Mouse (Mus musculus): ENCODE results near the gene Slc13a4. TPM values are rescaled to one million over a fixed set of nuclear protein-coding genes. Genes with fewer than 3 reads are reported as not detected.

Slc13a4 gene
- polyA plus RNA-seq, 1 experiment from 2014 or later, result 4.6 TPM

DNA sequence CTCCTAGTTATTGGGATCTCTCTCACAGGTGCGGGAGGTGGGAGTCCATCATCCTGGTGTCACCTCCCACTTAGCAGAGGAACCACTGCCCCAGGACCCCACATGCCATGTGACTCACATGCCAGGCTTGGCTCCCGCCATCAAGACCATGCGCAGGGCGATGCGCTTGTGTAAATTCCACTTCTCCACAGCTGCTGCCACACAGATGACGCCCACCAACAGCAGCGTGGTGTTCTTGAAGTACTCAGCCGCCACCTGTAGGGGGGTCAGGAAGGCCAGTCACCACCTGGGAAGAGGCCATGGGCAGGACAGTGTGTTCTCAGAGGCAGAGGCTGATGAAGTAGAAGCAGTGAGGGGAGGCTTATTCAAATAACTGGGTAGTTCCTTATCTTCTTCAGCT is 18.3 kb downstream of the Slc13a4 start:
- Histone ChIP-seq H3K27me3 (replicated peaks; ENCODE audit: control insufficient read depth, insufficient read depth, low read length) (no peaks in the 10 kb centered on the region), H3K4me3 (replicated peaks; ENCODE audit: low read length) (no peak overlapping the region), H3K9me3 (ENCODE audit: control insufficient read depth, low read length) (no peaks in the 10 kb centered on the region), H3K4me1 (replicated peaks; ENCODE audit: control insufficient read depth, insufficient read depth, low read length) (0 out of 2 replicates have a peak, but pooled peaks cover 8% of the 10 kb centered on the region), H3K4me2 (ENCODE audit: low read length) (no peak overlapping the region), H3K27ac (ENCODE audit: low read length) (no peak overlapping the region), H3K9ac (replicated peaks; ENCODE audit: low read depth, low read length) (no peak overlapping the region), H3K36me3 (ENCODE audit: control insufficient read depth, insufficient read depth) (no peaks in the 10 kb centered on the region)
- ATAC-seq, result no peak
- 98% methylated on average over 8 of the region's 8 CpGs for WGBS

DNA sequence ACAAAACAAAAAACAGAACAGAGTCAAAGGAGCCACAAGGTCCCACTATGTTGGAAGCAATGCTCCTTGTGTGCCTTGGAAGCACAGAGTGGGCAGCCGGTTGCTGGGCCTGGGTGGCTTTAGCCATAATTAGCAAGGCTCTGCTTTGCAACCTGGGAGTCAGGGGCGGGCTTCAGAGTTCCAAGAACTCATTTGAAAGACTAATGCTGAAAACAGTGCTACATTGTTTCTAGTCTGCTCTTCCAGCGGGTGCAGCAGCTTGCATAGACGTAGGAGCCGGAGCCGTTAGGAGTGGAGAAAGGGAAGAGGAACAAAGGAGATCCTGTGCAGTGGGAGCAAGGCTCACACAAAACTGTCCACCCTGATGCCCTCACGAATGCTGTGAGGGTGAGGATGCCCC is 19.0 kb downstream of the Slc13a4 start:
- Histone ChIP-seq H3K9ac (replicated peaks; ENCODE audit: low read depth, low read length) (no peak overlapping the region), H3K36me3 (ENCODE audit: control insufficient read depth, insufficient read depth) (no peaks in the 10 kb centered on the region), H3K4me2 (ENCODE audit: low read length) (no peak overlapping the region), H3K4me3 (replicated peaks; ENCODE audit: low read length) (no peak overlapping the region), H3K27me3 (replicated peaks; ENCODE audit: control insufficient read depth, insufficient read depth, low read length) (no peaks in the 10 kb centered on the region), H3K9me3 (ENCODE audit: control insufficient read depth, low read length) (no peaks in the 10 kb centered on the region), H3K27ac (ENCODE audit: low read length) (no peak overlapping the region), H3K4me1 (replicated peaks; ENCODE audit: control insufficient read depth, insufficient read depth, low read length) (0 out of 2 replicates have a peak, but pooled peaks cover 8% of the 10 kb centered on the region)
- 5% methylated on average over 7 of the region's 7 CpGs for WGBS
- ATAC-seq, result peak; percentile 52; the same call in 1 of the 2 replicates

DNA sequence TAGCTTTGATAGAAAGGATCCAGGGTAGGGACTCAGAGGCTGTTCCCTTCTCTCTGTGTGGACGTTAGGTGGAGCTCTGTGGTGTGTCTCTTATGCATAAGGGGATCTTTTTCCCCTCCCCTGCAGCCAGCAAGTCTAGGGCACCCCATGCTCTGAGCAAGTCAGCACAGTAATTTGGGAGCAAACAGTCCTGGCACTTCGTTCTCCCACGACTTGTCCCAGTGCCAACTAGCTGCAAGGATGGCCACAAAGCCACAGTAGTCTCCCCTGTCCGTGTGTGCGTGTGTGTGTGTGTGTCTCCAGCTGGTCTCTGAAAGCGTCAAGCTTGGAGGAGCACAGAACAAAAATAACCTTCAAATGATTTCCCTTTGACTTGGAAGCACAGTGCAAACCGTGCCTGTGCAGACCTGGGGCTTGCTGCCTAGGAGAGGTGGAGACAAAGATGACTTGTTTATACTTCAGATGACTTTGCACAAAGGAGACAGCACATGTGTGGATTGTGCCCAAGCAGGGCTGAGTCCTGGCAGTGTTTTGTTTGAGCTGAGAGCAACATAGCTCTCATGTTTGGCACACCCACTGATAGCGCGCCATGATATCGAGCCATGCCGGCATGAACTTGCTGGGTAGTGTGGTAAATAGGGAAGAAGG is 19.7 kb downstream of the Slc13a4 start:
- WGBS, result 63% methylated on average over 11 of the region's 11 CpGs
- Histone ChIP-seq H3K9me3 (ENCODE audit: control insufficient read depth, low read length) (no peaks in the 10 kb centered on the region), H3K4me1 (replicated peaks; ENCODE audit: control insufficient read depth, insufficient read depth, low read length) (0 out of 2 replicates have a peak, but pooled peaks cover 8% of the 10 kb centered on the region), H3K36me3 (ENCODE audit: control insufficient read depth, insufficient read depth) (no peaks in the 10 kb centered on the region), H3K4me3 (replicated peaks; ENCODE audit: low read length) (no peak overlapping the region), H3K27me3 (replicated peaks; ENCODE audit: control insufficient read depth, insufficient read depth, low read length) (no peaks in the 10 kb centered on the region), H3K9ac (replicated peaks; ENCODE audit: low read depth, low read length) (no peak overlapping the region), H3K27ac (ENCODE audit: low read length) (no peak overlapping the region), H3K4me2 (ENCODE audit: low read length) (no peak overlapping the region)
- peak; percentile 54 for ATAC-seq

DNA sequence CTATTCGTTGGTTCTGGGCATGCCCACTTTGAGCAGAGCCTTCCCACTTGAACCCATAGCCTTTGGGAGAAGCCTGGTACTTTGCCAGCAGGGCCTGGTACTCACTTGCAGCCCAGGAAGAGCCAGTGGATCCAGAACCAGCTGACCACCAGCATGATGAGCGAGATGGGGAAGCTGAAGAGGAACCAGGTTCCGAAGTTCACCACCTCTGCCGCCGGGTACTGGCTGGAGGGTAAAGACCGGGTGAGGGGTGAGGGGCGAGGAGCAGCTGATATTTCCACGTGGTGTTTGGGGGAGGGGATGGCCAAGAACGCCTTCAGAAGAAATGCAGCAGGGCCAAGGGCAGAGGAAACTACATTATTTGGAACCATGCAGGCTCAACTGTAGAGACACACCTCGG is 28.6 kb downstream of the Slc13a4 start:
- Histone ChIP-seq H3K9ac (replicated peaks; ENCODE audit: low read depth, low read length) (no peak overlapping the region), H3K27me3 (replicated peaks; ENCODE audit: control insufficient read depth, insufficient read depth, low read length) (no peaks in the 10 kb centered on the region), H3K36me3 (ENCODE audit: control insufficient read depth, insufficient read depth) (no peaks in the 10 kb centered on the region), H3K4me1 (replicated peaks; ENCODE audit: control insufficient read depth, insufficient read depth, low read length) (no peaks in the 10 kb centered on the region), H3K4me3 (replicated peaks; ENCODE audit: low read length) (no peak overlapping the region), H3K4me2 (ENCODE audit: low read length) (no peak overlapping the region), H3K27ac (ENCODE audit: low read length) (no peak overlapping the region), H3K9me3 (ENCODE audit: control insufficient read depth, low read length) (no peaks in the 10 kb centered on the region)
- ATAC-seq, result no peak
- WGBS, result 84% methylated on average over 10 of the region's 10 CpGs

DNA sequence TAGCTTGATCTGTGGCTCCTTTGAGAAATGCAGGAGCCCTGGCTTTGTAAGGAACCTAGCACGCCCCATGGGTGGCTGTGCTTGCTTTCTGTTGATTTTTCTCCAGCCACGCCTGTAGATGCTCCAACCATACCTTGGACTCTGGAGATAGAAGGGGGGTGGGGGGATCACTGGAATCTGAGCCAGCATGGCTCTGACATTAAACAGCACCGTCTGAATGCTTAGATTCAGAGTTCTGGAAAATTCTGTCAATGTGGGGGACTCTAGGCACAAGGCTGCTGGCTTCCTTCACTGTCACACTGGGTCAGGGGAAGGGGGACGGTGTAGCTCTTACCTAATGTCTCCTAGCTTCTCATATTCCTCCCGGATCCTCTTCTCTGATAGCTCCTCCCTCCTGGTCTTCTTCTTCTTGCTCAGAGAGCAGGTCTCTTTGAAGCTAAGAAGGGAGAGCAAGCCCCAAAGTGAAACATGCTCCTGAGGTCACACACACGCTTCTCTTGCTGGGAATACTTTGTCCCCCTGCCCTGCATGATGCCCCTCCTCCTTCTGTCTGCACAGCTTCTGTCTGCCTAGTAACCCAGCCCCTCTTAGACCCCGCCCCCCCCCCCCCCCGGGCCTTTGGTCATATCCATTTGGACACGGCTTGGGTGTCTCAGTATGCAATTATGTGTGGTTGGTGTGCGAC is 29.9 kb downstream of the Slc13a4 start:
- no peak overlapping the region for H3K4me3 ChIP-seq (replicated peaks; ENCODE audit: low read length)
- no peak overlapping the region for H3K9ac ChIP-seq (replicated peaks; ENCODE audit: low read depth, low read length)
- ATAC-seq, result no peak
- no peak overlapping the region for H3K27ac ChIP-seq (ENCODE audit: low read length)
- no peak overlapping the region for H3K4me2 ChIP-seq (ENCODE audit: low read length)
- no peaks in the 10 kb centered on the region for H3K27me3 ChIP-seq (replicated peaks; ENCODE audit: control insufficient read depth, insufficient read depth, low read length)
- 76% methylated on average over 8 of the region's 10 CpGs for WGBS
- no peaks in the 10 kb centered on the region for H3K4me1 ChIP-seq (replicated peaks; ENCODE audit: control insufficient read depth, insufficient read depth, low read length)
- H3K9me3 ChIP-seq (ENCODE audit: control insufficient read depth, low read length), result no peaks in the 10 kb centered on the region
- H3K36me3 ChIP-seq (ENCODE audit: control insufficient read depth, insufficient read depth), result no peaks in the 10 kb centered on the region

DNA sequence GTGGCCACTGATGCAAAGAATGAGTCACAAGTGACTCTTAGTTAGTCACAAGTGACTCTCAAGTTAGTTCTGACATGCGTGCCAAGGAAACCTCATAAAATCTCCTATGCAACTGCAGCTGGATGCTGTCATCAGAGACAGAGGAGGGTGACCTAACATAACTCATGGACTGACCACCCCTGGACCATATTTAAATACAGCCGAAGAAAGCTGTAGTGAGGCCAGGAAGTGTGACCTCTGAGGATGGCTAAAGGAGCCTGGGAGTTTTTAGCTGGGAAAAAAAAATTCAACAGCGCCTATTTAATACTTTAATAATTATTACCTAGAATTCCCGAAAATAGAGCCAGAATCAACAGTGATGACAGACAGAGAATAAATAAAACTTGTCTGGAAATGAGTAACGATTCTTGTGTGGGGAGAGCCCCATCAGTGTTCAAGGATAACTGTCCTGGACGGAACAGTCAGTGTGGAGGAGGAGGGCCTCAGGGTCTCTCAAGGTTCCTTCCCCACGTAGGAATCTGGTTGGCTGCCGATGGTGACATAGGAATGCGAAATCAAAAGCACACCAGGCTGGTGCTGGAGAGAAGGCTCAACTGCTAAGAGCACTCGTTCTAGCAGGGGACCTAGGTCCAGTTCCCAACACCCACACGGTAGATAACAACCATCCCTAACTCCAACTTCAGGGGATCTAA is 34.4 kb downstream of the Slc13a4 start:
- Histone ChIP-seq H3K4me3 (replicated peaks; ENCODE audit: low read length) (no peak overlapping the region), H3K4me1 (replicated peaks; ENCODE audit: control insufficient read depth, insufficient read depth, low read length) (no peaks in the 10 kb centered on the region), H3K27ac (ENCODE audit: low read length) (no peak overlapping the region), H3K36me3 (ENCODE audit: control insufficient read depth, insufficient read depth) (no peaks in the 10 kb centered on the region), H3K27me3 (replicated peaks; ENCODE audit: control insufficient read depth, insufficient read depth, low read length) (no peaks in the 10 kb centered on the region), H3K4me2 (ENCODE audit: low read length) (no peak overlapping the region), H3K9ac (replicated peaks; ENCODE audit: low read depth, low read length) (no peak overlapping the region), H3K9me3 (ENCODE audit: control insufficient read depth, low read length) (no peaks in the 10 kb centered on the region)
- WGBS, result 90% methylated on average over 11 of the region's 11 CpGs
- no peak for ATAC-seq

DNA sequence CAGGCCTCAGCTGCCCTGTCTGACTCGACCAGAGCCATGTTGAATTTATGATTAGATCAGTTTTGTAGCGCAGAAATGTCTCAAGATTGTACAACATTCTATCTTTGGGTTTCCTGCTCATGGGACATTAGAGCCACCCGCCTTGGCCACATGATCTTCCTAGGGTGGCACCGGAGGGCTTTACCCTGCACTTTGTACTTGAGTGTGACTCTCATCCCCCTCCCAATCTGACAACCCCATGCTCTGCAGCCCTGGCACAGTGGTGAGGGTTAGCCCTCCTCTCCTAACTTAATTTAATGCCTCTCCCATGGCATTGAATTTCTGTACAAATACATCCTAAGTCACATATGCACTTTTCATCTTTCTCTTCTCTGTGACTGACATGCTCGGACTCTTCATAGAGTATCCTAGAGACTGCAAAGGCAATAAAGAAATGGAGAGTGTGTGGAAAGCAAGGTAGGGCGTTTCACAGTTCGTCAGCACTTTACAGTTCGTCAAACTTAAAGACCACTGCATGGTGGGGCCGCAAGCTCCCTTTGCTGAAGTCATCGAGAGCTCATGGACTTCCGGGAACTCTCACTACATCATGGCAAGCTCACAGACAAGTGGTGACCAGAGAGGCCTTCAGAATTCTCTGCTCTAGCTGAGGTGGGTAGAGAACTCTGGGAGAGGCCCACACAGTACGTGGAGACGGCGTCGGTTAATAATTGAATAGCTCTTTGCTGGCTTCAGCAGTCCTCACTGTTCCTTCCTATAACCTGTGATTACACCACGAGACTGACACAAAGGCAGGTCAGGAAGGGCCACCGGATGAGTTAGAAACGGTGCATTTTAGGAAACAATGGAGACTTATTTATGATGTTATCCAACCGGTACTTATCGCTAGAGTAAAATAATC is 35.8 kb downstream of the Slc13a4 start:
- H3K36me3 ChIP-seq (ENCODE audit: control insufficient read depth, insufficient read depth), result no peaks in the 10 kb centered on the region
- no peak overlapping the region for H3K9ac ChIP-seq (replicated peaks; ENCODE audit: low read depth, low read length)
- 90% methylated on average over 20 of the region's 20 CpGs for WGBS
- no peak overlapping the region for H3K27ac ChIP-seq (ENCODE audit: low read length)
- no peak for ATAC-seq
- no peaks in the 10 kb centered on the region for H3K27me3 ChIP-seq (replicated peaks; ENCODE audit: control insufficient read depth, insufficient read depth, low read length)
- no peak overlapping the region for H3K4me3 ChIP-seq (replicated peaks; ENCODE audit: low read length)
- no peak overlapping the region for H3K4me2 ChIP-seq (ENCODE audit: low read length)
- no peaks in the 10 kb centered on the region for H3K9me3 ChIP-seq (ENCODE audit: control insufficient read depth, low read length)
- no peaks in the 10 kb centered on the region for H3K4me1 ChIP-seq (replicated peaks; ENCODE audit: control insufficient read depth, insufficient read depth, low read length)

DNA sequence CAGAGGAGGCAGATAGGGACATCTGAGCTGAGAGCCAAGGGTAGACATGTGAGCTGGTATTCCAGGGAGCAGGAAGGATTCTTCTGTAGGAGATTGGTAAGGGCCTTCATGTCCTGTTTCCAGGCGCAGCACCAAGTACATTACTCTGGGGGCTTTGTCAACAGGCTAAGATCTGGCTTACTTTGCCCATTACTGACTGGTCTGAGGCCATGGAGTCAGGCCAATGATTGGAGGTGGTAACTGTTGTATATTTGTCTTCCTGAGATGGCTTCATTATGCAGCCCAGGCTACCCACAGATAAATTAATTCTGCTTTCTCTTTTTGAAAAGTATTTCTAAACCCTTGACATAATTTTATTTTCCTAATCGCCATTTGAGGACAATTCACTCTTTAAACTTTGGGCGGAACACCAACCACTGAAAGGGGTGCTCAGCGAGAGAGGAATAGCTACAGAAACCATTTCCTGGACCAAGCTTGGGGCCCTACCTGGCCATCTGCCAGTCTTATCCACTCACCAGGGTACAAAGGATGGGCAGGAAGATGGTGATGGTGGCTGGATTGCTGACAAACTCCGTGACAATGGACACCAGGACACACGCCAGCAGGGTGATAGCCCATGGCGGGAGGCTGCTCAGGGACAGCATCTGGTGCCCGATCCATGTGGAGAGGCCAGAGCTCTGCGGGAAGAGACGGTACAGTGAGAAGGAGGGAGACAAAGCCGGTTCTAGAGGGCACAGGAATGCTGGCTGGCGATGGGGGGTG is 36.7 kb downstream of the Slc13a4 start:
- Histone ChIP-seq H3K27me3 (replicated peaks; ENCODE audit: control insufficient read depth, insufficient read depth, low read length) (no peaks in the 10 kb centered on the region), H3K27ac (ENCODE audit: low read length) (no peak overlapping the region), H3K36me3 (ENCODE audit: control insufficient read depth, insufficient read depth) (no peaks in the 10 kb centered on the region), H3K9me3 (ENCODE audit: control insufficient read depth, low read length) (no peaks in the 10 kb centered on the region), H3K4me1 (replicated peaks; ENCODE audit: control insufficient read depth, insufficient read depth, low read length) (no peaks in the 10 kb centered on the region), H3K4me2 (ENCODE audit: low read length) (no peak overlapping the region), H3K9ac (replicated peaks; ENCODE audit: low read depth, low read length) (no peak overlapping the region), H3K4me3 (replicated peaks; ENCODE audit: low read length) (no peak overlapping the region)
- ATAC-seq, result peak; percentile 45
- WGBS, result 72% methylated on average over 12 of the region's 12 CpGs
